Mouse (Mus musculus) monocyte, adult 59 days (primary cell): Measurements from ENCODE around the gene Znhit6. TPM values are rescaled to one million over a fixed set of nuclear protein-coding genes. Genes with fewer than 3 reads are reported as not detected.

Experiments used
- total RNA-seq, 2 experiments: library from RNA; stranded (reverse); gene quantifications; one replicate each; pipeline ENCODE4 v1.2.4; 2023

Znhit6 gene
- 1 to 10 TPM; 6.0 to 6.6 TPM for total RNA-seq

GRCm38 (mm10) chr3:145575743-145576481 lies at the start of gene Znhit6:
Gene Znhit6, plus strand, starts transcription at chr3:145576205.

GRCm38 (mm10) chr3:145649852-145650202 lies 73.8 kb downstream of the Znhit6 start, which contains the start of gene Ccn1:
Gene Ccn1, minus strand, starts transcription at chr3:145649981.

Other genes with a start within 250 kb of the Znhit6 start
- 1 to 10 TPM; 1.5 TPM for gene Ccn1, start 73.8 kb downstream of the Znhit6 start, total RNA-seq
- not detected for gene Ddah1, start 182.5 kb downstream of the Znhit6 start, total RNA-seq